Mouse (Mus musculus): ENCODE results near the gene Swi5.
"Not testable (repeated sequence)": the region's sequence is repeated elsewhere in the genome, so short reads cannot be mapped to it uniquely, and the experiment has no call there.

The Swi5 gene

DNA sequence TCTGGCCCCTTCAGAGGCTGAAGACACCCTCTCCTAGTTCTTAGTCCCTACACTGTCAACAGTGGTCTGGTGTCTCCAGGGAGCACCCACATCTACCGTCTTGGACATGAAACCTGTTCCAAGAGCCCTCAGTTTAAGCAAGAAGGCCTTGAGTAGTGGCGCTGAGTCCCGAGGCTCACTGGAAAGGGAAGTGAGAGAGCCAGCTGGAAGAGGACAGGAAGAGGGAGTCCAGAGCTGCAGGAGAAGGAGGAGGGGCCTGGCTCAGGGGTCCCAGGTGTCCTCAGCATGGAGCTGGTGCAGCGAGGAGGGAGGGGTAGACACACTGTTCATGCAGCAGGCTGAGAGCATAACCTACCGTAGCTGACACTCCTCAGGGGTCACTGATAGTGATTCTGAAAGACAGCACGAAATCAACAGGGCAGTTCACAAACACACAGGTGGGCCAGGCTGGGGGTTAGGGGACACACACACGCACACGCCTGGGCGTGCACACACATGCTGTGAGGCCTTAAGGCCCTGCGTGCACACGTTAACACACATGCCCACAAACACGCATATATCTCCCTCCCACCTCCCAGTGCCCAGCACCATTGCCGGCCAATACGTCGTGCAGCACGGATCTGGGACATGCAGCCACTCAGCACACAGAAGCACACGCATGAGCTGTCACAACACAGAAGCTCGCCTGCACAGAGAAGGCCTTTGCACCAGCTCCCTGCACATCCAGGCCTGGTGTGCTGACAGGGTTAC lies 22.4 kb upstream of the Swi5 start:
- DNase-seq: no peak

DNA sequence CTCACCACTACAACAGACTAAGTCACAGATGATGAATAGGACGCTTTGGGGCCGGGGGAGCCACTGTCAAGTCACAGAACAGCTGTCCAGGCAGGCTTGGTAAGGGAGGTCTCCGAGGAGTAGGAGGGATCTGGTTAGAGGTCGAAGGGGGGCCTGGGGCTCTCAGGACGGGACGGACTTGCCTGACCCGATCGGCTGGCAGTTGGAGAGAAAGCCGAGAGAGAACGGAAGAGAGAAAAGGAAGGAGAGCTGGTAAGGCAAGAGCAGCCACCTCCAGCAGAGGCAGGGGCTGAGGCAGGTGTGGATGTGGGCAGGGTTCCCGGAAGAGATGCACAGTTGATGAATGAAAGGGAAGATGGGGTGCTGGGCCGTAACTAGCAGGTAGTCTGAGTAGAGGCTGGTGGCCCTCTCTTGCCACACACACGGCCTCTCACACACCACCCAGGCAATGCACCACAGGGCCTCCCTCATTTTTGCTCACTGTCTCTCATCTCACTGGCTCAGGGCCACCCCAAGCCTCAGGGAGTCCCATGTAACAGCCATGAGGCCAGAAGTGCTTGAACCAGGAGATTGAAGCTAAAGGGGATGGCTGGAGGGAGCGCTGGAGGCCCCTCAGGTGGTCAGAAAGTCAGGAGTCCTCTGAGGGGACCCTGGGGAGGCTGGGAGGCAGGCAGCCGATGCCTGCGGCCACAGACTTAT lies 21.1 kb upstream of the Swi5 start:
- DNase-seq: no peak

DNA sequence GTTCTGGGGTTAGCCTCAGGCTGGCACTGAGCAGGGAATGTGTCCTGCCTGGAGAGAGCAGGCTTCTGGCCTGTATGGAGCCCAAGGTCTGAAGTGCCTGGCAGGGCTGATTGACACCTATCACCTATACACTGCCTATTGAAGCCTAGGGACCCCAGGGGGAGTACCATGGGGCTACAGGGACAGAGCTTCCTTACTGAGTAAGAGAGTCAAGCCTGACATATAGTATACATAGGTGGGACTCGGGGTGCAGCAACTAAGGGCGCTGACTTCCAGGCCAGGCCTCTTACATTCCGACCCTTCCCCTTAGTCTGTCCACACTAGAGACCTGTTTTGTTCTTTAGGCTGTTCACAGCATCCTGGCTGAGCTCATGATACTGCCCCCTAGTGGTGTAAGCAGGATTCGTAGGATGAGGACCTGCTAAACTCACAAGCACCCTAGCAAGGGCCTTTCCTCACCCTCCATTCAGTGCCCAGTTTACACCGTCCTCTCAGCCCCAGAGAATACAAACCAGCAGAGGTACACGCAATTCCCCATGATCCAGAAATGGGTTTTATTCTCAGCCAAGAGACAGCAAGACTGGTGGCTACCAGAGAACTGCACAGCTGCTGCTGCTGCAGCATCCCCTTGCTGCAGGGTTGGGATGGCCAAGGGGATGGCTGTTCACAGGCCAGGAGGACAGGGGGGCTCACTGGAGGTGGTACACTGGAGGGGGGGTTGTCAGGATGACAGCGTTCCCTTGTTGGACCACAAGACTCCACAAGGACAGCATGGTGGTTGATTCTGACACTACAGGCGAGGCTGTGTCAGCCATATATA lies 20.3 kb upstream of the Swi5 start:
- no peak for DNase-seq

DNA sequence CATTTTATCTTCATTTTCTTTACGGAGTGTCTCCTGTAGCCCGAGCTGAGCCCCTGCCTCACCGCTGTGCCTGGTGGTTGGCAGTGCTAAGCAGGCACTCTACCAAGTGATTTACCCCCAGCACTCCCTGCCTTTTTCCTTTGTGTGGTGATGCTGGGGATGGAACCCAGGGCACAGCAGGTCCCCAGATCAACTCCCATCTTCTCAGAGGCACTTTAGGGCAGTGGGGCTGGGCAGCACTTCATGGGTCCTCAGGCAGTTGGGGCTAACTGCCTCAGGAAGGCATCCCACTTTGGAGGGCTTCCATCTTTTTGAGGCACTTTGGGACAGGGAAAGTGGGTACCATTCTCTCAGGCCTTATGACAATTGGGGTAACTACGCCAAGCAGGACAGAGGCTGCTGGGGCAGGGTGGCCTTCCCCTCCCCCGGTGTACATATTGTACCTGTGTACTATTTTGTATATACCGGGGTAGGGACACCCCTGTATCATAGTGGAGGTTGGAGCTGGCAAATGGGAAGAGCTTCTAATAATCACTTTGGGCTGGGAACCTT lies 19.4 kb upstream of the Swi5 start:
- DNase-seq: no peak

DNA sequence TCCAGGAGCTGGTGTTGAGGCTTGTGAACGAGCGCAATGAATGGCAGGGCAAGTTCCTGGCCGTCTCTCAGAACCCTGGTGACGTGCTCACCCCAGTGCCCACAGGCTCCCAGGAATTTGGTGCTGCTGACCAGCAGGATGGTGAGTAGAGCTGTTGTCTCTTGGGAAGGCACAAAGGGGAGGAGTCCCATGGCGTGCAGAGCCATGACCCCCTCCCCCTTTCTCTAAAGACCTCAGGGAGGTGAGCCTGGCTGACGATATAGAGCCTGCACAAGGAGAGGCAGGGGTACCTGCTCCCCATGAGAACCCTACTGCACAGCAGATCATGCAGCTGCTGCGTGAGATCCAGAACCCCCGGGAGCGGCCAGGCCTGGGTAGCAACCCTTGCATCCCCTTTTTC lies 18.3 kb upstream of the Swi5 start:
- no peak for DNase-seq

DNA sequence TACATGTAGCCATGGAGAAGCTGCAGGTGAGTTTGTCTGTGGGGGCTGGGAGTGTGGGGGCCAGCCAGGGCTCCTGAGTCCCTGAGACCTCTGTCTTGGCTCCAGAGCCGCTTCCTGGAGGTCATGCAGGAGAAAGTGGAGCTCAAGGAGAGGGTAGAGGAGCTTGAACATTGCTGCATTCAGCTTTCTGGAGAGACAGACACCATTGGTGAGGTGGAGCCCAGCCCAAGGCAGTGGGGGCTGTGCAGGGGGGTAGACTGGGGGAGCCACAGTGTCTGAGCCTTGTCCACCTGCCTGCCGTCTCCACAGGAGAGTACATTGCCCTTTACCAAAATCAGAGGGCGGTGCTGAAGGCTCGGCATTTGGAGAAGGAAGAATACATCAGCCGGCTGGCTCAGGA lies 17.8 kb upstream of the Swi5 start:
- no peak for DNase-seq

DNA sequence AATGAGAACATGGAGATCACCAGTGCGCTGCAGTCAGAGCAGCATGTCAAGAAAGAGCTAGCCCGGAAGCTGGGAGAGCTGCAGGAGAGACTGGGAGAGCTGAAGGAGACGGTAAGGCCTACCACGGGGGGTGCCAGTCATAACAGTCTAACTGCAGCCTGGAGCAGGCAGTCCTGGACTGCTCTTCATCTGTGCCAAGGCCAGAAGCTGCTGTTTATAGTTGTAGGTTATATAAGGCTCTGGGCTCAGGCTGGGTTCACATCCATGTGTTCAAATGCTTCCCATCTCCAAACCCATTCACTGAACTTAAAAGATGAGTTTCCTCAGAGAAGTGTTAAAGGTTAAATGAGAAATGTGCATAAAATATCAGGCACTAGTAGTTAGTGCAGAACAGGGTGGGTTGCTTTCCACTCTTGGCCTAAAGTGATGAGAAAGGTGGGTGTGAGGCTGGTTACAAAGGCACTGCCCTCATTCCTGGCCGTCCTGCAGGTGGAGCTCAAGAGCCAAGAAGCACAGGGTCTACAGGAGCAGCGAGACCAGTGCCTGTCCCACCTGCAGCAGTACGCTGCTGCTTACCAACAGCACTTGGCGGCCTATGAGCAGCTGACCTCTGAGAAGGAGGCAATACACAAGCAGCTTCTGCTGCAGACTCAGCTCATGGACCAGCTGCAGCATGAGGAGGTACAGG lies 16.4 kb upstream of the Swi5 start:
- DNase-seq: no peak

DNA sequence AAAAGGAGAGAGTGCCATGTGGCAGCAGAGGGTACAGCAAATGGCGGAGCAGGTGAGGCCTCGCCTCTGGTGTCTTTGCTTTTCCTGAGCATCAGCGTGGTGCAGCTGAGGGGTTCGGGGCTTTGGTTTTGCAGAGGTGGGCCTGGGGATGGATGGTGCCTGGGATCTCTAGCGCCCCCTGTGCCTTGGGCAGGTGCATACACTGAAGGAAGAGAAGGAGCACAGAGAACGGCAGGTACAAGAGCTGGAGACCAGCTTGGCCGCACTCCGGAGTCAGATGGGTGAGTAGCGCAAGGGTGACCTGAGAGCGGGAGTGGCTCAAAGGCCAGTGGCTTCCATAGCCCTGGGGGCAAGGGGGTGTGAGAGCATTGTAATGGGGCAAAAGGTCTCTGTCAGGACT lies 15.1 kb upstream of the Swi5 start:
- no peak for DNase-seq

DNA sequence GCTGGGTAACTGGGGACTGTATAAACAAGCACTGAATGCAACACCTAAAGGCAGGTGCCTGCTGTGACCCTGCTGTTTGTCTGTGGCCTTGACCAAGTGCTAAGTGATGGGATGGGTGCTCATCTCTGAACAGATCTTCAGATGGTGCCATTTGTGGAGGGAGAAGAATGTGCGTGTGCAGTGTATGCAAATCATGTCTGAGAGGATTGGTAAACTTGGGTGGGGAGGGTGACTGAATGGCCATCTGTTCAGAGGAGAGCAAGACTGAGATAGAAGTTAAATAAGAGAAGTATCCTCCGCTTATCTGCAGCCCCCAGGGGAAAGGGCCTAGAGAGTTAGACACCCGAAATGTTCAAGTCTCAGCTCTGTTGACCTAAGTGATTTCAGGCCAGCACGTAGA lies 11.6 kb upstream of the Swi5 start:
- DNase-seq: no peak

DNA sequence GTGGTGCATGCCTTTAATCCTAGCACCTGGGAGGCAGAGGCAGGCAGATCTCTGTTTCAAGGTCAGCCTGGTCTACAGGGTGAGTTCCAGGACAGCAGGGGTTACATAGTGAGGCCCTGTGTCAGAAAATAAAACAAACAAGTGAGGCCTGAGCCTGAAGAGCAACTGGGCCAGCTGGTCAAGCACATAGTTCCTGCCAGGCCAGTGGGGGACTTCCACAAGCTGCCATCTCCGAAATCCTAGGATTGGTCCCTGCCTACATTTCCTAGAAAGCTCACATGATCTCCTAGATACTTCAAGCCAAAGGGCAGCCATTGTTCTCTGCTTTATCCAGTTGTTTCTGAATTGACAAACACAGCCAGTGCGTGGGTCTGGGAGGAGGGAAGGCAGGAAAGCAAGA lies 8.0 kb upstream of the Swi5 start:
- DNase-seq: not testable (repeated sequence)

DNA sequence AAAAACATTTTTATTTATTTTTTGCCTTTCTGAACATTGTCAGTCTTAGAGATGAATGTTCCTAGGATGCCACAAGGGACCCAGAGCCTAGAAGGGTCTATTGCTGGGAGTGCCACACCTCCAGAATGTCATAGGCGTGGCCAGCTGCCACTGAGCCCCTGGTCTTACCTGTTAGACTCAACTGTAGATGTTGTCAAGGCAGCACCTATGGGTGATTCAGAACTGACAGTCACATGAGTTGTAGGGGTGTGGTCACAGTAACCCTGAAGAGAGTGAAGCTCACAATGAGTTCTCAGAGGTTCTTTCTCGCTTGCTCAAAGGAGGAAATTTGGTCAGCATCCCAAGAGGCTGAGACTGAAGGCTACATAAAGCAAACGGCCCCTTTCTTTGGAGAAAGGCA lies 7.4 kb upstream of the Swi5 start:
- no peak for DNase-seq

DNA sequence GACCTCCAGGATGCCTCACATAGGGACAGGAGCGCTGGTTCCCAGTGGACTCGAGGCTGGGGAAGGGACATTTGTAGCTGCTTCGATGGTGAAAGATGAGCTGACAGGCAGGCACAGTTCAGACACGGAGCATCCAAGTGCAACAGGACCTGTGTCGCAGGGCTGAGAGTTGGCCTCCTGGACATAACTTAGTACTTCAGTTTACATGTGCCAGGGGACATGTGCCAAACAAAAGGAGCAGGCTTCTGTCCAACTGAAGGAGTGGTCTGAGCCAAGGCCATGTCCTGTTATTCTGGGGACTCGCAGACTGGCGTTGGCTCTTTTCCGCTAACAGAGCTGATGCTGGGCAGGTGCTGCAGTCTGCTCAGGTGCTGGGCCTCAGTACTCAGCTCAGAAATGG lies 6.5 kb upstream of the Swi5 start:
- DNase-seq: no peak

DNA sequence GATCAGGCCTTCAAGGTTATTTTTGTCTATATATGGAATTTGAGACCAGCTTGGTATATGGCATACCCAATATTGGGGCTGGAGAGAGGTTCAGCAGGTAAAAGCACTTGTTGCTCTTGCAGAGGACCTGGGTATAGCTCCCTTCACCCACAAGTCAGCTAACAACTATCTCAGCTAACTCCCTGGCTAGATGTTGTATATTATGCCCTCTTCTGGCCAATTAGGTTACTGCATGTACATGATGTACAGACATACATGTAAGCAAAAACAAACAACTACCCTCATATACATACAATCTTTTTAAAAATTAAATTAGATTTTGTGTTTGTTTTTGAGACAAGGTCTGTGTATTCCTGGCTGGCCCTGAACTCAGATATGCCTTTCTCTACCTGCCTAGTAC lies 1.7 kb upstream of the Swi5 start:
- no peak for DNase-seq

DNA sequence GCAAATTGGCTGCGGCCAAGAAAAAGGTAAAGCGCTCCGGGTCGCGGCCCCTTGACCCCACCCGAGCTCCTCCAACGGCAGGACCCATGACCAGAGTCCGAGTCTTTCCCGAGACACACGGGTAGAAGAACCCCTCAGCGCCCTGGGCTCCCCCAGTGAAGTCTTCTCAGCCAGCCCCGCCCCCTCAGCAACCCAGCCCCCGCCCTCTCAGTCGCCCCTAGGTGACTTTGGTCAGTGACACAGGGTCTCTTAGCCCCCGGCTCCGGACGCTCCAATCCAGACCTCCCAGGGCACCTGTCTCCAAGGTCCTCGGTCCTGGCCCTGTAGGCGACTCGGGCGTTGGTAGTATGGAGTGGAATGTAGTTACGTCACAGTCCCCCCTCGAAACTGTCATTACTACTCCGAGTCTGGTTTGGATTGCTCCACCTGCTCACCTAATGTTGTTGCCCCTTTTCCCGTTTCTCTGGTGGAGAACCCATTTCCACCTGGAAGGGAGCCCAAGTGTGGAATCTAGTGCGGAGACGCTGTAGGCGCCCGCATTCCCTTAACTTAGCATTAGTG lies 576 bp upstream of the Swi5 start:
- no peak for DNase-seq

DNA sequence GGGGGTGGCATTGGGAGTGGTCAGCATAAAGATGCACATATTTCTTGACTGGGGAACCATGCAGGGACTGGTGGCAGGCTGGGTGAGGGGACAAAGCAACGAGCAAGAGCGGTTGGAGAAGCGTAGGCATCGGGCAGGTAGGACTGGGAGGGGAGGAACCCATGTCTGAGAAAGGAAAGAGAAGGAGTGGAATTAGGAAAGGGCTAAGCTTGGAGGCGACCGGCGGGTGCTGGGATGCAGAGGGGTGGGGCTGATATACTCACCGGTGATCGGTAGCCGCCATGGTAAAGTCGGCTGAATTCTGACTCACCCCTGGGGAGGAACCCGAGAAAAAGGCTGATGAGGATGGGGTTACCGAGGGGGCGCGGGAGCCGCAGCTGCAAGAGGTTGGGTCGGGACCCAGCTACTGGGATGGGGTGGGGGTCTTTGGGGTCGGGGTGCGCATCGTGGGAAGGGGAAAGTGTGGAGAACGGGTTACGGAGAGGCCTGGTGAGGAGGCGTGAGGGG lies 488 bp downstream of the Swi5 start, which contains the start of gene Golga2:
Golga2 (plus strand) TSS at position 51 of the 507 bp plus-strand sequence.
- no peak for DNase-seq

DNA sequence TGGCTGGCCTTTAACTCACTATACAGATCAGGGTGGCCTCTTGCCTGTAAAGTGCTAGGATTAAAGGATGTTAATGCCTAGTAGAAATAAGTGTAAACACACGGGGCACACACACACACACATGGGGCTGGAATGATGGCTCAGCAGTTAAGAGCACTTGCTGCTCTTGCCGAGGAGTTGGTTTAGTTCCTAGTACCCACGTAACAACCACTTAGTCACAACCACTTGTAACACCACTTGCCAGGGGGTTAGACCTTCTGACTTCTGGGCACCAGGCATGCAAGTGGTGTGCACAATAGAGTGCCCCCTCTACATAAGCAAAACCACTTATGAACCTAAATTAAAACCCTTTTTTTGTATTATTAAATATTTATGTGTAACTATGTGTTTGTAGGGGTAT lies 3.9 kb downstream of the Swi5 start:
- no peak for DNase-seq

DNA sequence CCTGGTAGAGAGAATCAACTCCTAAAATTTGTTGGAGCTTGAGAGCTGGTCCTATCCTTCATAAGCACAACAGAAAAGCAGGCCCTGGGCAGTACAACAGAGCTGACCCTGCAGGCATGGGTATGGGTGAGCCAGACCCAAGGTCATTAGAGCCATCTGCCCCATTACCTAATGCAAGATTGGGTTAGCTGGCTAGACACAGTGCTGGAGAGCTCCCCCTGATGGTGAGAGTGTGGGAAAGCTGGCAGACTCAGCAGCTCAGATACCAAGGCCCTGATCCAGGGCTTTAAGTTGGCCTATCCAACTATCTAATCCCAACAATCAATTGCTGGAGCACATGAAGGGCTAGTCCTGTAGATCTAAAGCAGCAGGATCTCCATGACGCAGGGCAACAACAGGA lies 5.1 kb downstream of the Swi5 start:
- DNase-seq: peak; percentile 73

DNA sequence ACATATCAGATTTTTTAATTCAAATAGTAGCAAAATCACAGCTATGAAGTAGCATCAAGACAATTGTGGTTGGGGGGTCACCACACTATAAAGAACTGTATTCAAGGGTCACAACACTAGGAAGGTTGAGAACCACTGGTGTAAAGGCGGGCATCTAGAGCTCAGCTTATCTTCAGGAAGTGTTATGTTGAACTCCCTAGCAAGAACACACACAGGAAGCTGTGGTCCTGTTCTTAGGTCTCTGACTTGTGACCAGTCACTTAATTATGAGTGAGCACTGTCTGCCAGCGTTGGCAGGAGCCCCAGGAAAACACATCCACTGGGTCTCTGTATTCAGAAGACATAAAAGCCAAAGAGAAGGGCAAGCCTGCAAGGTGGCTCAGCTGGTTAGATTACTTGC lies 5.6 kb downstream of the Swi5 start:
- DNase-seq: no peak

DNA sequence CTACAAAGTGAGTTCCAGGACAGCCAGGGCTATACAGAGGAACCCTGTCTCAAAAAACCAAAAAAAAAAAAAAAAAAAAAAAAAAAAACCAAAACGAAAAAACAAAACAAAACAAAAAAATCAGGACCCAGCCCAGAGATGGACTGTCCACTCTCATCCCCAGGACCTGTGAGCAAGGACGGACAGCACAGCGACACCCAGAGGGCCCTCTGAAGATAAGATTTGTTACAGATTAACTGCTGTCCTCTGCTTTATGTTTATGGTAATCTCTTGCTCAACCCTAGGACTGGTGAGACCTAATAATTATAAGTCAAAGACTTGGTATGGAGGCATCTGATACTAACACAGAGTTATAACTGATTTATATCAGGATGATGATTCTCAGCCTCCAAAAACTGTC lies 12.1 kb downstream of the Swi5 start:
- no peak for DNase-seq

DNA sequence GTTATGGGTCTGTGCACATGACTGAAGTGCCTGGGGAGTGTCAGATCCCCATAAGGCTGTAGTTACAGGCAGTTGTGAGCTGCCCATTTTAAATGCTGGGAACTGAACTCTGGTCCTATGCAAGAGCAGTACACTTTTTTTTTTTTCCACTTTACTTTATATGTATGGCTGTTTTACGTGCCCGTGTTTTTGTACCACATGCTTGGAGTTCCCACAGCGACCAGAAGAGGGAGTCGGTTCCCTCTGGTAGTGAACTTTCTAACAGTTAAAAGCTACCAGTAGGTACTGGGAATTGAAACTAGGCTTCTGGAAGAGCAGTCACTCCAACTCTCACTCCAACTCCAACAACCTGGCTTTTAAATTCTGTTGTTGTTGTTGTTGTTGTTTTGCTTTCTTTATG lies 27.2 kb downstream of the Swi5 start:
- peak; percentile 44 for DNase-seq

DNA sequence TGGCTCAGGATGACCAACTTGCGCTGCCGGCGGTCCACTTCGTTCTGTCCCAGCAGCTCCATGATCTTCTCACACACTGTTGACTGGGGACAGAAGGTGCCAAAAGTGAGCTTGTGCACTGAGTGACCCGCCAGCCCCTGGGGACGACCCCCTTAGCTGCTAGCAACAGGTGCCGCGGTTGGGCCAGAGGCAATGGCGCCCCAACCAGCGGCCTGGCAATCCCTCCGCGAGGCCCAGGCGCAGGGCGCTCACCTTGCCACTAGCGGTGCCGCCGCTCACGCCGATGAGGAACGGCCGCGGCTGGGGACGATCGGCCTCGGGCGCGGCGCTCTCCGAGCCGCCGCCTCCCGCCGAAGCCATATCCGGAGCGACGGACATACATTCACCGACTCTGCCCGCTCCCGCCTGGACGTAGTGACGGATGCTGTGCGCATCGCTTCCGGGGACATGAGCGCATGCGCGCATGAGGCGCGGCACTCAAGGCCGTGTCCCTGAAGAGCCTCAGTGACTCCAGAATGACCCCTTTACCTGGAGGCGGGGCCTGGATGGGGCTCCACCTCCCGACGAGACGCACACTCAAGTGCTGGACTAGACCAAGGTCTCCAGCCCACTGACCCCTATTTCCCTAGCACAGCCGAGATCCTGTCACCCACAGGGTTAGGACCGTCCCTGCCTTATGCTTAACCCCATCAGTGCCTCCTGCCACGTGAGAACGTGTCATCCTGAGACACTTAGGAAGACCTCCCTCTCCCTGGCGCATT lies 28.0 kb downstream of the Swi5 start, which contains the start of gene Uck1:
Uck1 (minus strand) TSS at position 503 of the 761 bp plus-strand sequence.
- DNase-seq: peak; percentile 93
